Mouse (Mus musculus) G1E (cell line): Measurements from ENCODE around the gene Rsph3b.
"Not testable (repeated sequence)": the region's sequence is repeated elsewhere in the genome, so short reads cannot be mapped to it uniquely, and the experiment has no call there.

Experiments
- CTCF ChIP-seq: IDR thresholded peaks from 2 replicates; pipeline ENCODE4 v1.5.1; 2012; ENCODE audit warnings: low read depth, low read length, inconsistent platforms, mixed read lengths
- GATA1 ChIP-seq: IDR thresholded peaks from 2 replicates; pipeline ENCODE4 v1.6.1; 2012; ENCODE audit warnings: borderline replicate concordance, low read length, inconsistent platforms, mixed read lengths
- GATA2 ChIP-seq: IDR thresholded peaks from 2 replicates; pipeline ENCODE4 v1.6.1; 2012; ENCODE audit warnings: low read depth, low read length, inconsistent platforms, borderline replicate concordance
- TAL1 ChIP-seq: conservative IDR thresholded peaks from 2 replicates; pipeline ENCODE4 v1.6.1; 2012; ENCODE audit warnings: low read depth, low read length, inconsistent platforms, mixed read lengths

- not testable (repeated sequence) for TF ChIP-seq CTCF, GATA1, GATA2, TAL1
Measured at GRCm38 (mm10) chr17:6962339-6962738, 13.9 kb upstream of the Rsph3b start.
